Mouse (Mus musculus): ENCODE measurements around the gene Filip1.
"Not testable (repeated sequence)": the region's sequence is repeated elsewhere in the genome, so short reads cannot be mapped to it uniquely, and the experiment has no call there.

The Filip1 gene

GRCm38 (mm10) chr9:80012751-80013150 is at the start of gene Filip1:
Gene Filip1, minus strand, starts transcription at chr9:80012851.
- DNase-seq = no peak

GRCm38 (mm10) chr9:80057690-80058089 is 45.0 kb upstream of the Filip1 start:
- no peak for DNase-seq

GRCm38 (mm10) chr9:80052951-80053350 is 40.3 kb upstream of the Filip1 start:
- DNase-seq = no peak

GRCm38 (mm10) chr9:80049271-80049670 is 36.6 kb upstream of the Filip1 start:
- DNase-seq = not testable (repeated sequence)

GRCm38 (mm10) chr9:80044301-80044700 is 31.6 kb upstream of the Filip1 start:
- DNase-seq = not testable (repeated sequence)

- DNase-seq = no peak
Measured at GRCm38 (mm10) chr9:80039296-80039815, 26.7 kb upstream of the Filip1 start.

GRCm38 (mm10) chr9:80037997-80038383 is 25.3 kb upstream of the Filip1 start:
- DNase-seq = no peak

GRCm38 (mm10) chr9:80037262-80037996 is 24.8 kb upstream of the Filip1 start:
- no peak for DNase-seq

GRCm38 (mm10) chr9:80026581-80027021 is 13.9 kb upstream of the Filip1 start:
- no peak for DNase-seq

- peak; percentile 9 for DNase-seq
Measured at GRCm38 (mm10) chr9:80026017-80026416, 13.4 kb upstream of the Filip1 start.

GRCm38 (mm10) chr9:80025347-80025746 is 12.7 kb upstream of the Filip1 start:
- DNase-seq = not testable (repeated sequence)

- DNase-seq = no peak
Measured at GRCm38 (mm10) chr9:80022821-80023220, 10.2 kb upstream of the Filip1 start.

- DNase-seq = peak; percentile 9
Measured at GRCm38 (mm10) chr9:80021648-80022047, 9.0 kb upstream of the Filip1 start.

- no peak for DNase-seq
Measured at GRCm38 (mm10) chr9:80020429-80020828, 7.8 kb upstream of the Filip1 start.

- DNase-seq = no peak
Measured at GRCm38 (mm10) chr9:80012016-80012415, 635 bp downstream of the Filip1 start.

GRCm38 (mm10) chr9:80002394-80003188 is 10.1 kb downstream of the Filip1 start:
- DNase-seq = peak; percentile 69

GRCm38 (mm10) chr9:79997282-79997681 is 15.4 kb downstream of the Filip1 start:
- no peak for DNase-seq

GRCm38 (mm10) chr9:79994296-79994695 is 18.4 kb downstream of the Filip1 start:
- no peak for DNase-seq

- no peak for DNase-seq
Measured at GRCm38 (mm10) chr9:79993066-79993465, 19.6 kb downstream of the Filip1 start.

- DNase-seq = no peak
Measured at GRCm38 (mm10) chr9:79990456-79991017, 22.1 kb downstream of the Filip1 start.

GRCm38 (mm10) chr9:79989703-79990102 is 22.9 kb downstream of the Filip1 start:
- no peak for DNase-seq

- DNase-seq = no peak
Measured at GRCm38 (mm10) chr9:79989061-79989460, 23.6 kb downstream of the Filip1 start.

- DNase-seq = no peak
Measured at GRCm38 (mm10) chr9:79983244-79983643, 29.4 kb downstream of the Filip1 start.
